7 mouse cellular contexts compared by ENCODE assay signal in genomic region chr1:165717711-165718542, GRCm38 (mm10). TPM values are rescaled to one million over a fixed set of nuclear protein-coding genes. Genes with fewer than 3 reads are reported as not detected.
DNase-seq lines count a peak whose midpoint lies in the region; ATAC-seq and TF ChIP-seq lines count a peak whose summit lies in the region.

No protein-coding gene starts in this region.

- DNase-seq in urinary bladder, postnatal 14 days (ENCODE audit: low spot score), result peak; percentile 49
- no peak for DNase-seq in urinary bladder, adult 2 months (ENCODE audit: low spot score)
- DNase-seq in gastrocnemius, postnatal 14 days, result peak; percentile 67
- DNase-seq in liver, embryonic 13.5 days, result no peak
- DNase-seq in retina, embryonic 14.5 days (ENCODE audit: low spot score), result no peak

- TF ChIP-seq CTCF in small intestine, adult 2 months (IDR thresholded peaks at IDR 0.05; ENCODE audit: extremely low read depth, insufficient read length, insufficient replicate concordance, low read depth, low read length), result no peak

- no peaks in the 10 kb centered on the region for H3K27me3 ChIP-seq in liver, embryonic 13.5 days
- no peaks in the 10 kb centered on the region for H3K27me3 ChIP-seq in small intestine, adult 2 months (ENCODE audit: control insufficient read depth, insufficient read depth, low read length)

- H3K4me3 ChIP-seq in liver, embryonic 13.5 days (replicated peaks), result no peak overlapping the region
- H3K4me3 ChIP-seq in small intestine, adult 2 months (ENCODE audit: low read depth, low read length), result peak overlapping the region; percentile 20; the same call in 1 of the 2 replicates

- peaks cover 17% of the 10 kb centered on the region for H3K4me1 ChIP-seq in liver, embryonic 13.5 days (replicated peaks)
- H3K4me1 ChIP-seq in small intestine, adult 2 months (ENCODE audit: control insufficient read depth, insufficient read depth, insufficient read length, low read length), result peaks cover 2% of the 10 kb centered on the region; the same call in 1 of the 2 replicates

- H3K9ac ChIP-seq in liver, embryonic 13.5 days, result no peak overlapping the region

- no peak for TF ChIP-seq POLR2A in small intestine, adult 2 months (IDR thresholded peaks at IDR 0.05; ENCODE audit: low read depth, low read length)

- no peaks in the 10 kb centered on the region for H3K36me3 ChIP-seq in liver, embryonic 13.5 days
- no peaks in the 10 kb centered on the region for H3K36me3 ChIP-seq in small intestine, adult 2 months (ENCODE audit: control insufficient read depth, insufficient read depth, low read length)

- H3K9me3 ChIP-seq in liver, embryonic 13.5 days (replicated peaks), result no peaks in the 10 kb centered on the region

- intact Hi-C loops in gastrocnemius, postnatal 14 days (cut with DNase I; ENCODE audit: low total_unique reads), result no loop called here

- H3K27ac ChIP-seq in liver, embryonic 13.5 days, result peak overlapping the region; percentile 70
- peak overlapping the region; percentile 91 for H3K27ac ChIP-seq in small intestine, adult 2 months (ENCODE audit: insufficient read depth, low read depth, low read length)

- peak overlapping the region; percentile 46 for H3K4me2 ChIP-seq in liver, embryonic 13.5 days

- 23% methylated on average over 11 of the region's 11 CpGs for WGBS in liver, embryonic 13.5 days (ENCODE audit: insufficient replicate concordance)
- 47% methylated on average over 11 of the region's 11 CpGs for WGBS in small intestine, adult 2 months

- peak; percentile 66 for ATAC-seq in inflammation-experienced regulatory T-cells, adult 6 months
- peak; percentile 71 for ATAC-seq in liver, embryonic 13.5 days (ENCODE audit: low read depth)

RNA-seq across cellular contexts. Expression of gene Rcsd1, which starts 8.4 kb away (rescaled TPM):
- polyA plus RNA-seq in urinary bladder, adult 2 months (2012; rRNA removed), result 13.2 and 16.6 TPM in 2 replicates
- 100 to 1,000 TPM; 117 to 125 TPM for total RNA-seq in gastrocnemius, postnatal 14 days (2021)
- 100 to 1,000 TPM in 2 of 3 experiments, 10 to 100 TPM in 1; 84.1 to 109 (median 101) TPM for polyA plus RNA-seq in inflammation-experienced regulatory T-cells, adult 6 months (2017; shearing (Covaris generic))
- polyA plus RNA-seq in liver, embryonic 13.5 days (2015; fragmentation: Nextera tagmentation; extraction: Ambion mirVana), result 7.5 and 8.3 TPM in 2 replicates
- 4.7 and 9.2 TPM in 2 replicates for polyA plus RNA-seq in small intestine, adult 2 months (2012; rRNA removed)

RNA-seq across cellular contexts. Expression of gene Creg1, which starts 45.6 kb away (rescaled TPM):
- polyA plus RNA-seq in urinary bladder, adult 2 months (2012; rRNA removed), result 63.9 and 64.3 TPM in 2 replicates
- 10 to 100 TPM; 40.3 to 44.6 TPM for total RNA-seq in gastrocnemius, postnatal 14 days (2021)
- 10 to 100 TPM; 15.6 to 20.4 (median 17.6) TPM for polyA plus RNA-seq in inflammation-experienced regulatory T-cells, adult 6 months (2017; shearing (Covaris generic))
- polyA plus RNA-seq in liver, embryonic 13.5 days (2015; fragmentation: Nextera tagmentation; extraction: Ambion mirVana), result 334 and 344 TPM in 2 replicates
- polyA plus RNA-seq in small intestine, adult 2 months (2012; rRNA removed), result 29.4 and 48.2 TPM in 2 replicates

Comparison
In these comparisons a context has a peak if more than half of its experiments do, and no peak if none do; other contexts are left out.
1. DNase-seq: peak in urinary bladder, postnatal 14 days (single experiment) and gastrocnemius, postnatal 14 days (single experiment); none in urinary bladder, adult 2 months (single experiment), liver, embryonic 13.5 days (single experiment) and retina, embryonic 14.5 days (single experiment).